ENCODE assay signal across 7 mouse cellular contexts in the genomic region with DNA sequence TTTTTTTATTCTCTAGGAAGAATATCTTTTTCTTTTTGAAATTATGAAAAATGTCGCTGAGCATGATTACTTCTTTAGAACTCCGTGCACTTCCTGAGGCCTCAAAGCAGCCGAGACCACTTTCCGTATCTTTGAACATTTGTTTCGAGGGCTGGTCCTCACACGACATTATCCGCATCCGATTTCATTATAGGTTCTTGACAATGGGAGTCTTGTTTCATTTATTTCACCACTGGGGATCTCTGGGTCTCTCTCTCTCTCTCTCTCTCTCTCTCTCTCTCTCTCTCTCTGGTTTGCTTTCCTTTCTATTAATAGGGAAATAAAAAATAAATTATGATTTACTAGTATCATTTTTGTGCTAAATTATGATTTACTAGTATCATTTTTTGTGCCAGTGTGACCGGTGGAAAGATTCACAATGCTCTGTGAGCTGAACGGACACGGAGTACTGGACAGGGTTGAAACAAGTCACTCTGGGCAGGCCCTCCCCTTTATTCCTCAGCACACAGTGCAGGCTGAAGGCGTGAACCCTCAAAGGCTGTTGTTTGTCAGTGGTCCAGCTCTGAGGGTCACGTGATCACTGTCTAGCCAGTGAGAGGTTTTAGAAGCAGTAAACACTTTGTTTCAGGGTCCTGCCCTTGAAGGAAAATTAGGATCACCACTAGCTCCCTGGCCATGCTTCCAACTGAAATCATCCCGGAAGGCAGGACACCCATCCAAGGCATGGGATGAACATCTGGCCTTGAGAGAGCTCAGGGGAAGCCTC.
A peak's percentile ranks its signal among the peaks of the same experiment; 100 is the strongest.
DNase-seq lines count a peak whose midpoint lies in the region; ATAC-seq and TF ChIP-seq lines count a peak whose summit lies in the region.

No protein-coding gene starts in this region.

- peak; percentile 48; the same call in 1 of the 2 replicates for ATAC-seq in forebrain, postnatal 0 days

- whole genome bisulfite sequencing in forebrain, postnatal 0 days, result 51% methylated on average over 14 of the region's 14 CpGs

- H3K9ac ChIP-seq in forebrain, postnatal 0 days, result no peak overlapping the region

- H3K9me3 ChIP-seq in forebrain, postnatal 0 days (ENCODE audit: low read length), result no peaks in the 10 kb centered on the region

- H3K4me3 ChIP-seq in forebrain, postnatal 0 days (ENCODE audit: low read depth, low read length), result no peak overlapping the region

- H3K36me3 ChIP-seq in forebrain, postnatal 0 days (ENCODE audit: insufficient read depth), result no peaks in the 10 kb centered on the region

- no peak overlapping the region for H3K4me2 ChIP-seq in forebrain, postnatal 0 days (ENCODE audit: low read depth)

- no peak overlapping the region for H3K27ac ChIP-seq in forebrain, postnatal 0 days (ENCODE audit: low read depth, low read length)

- no peaks in the 10 kb centered on the region for H3K4me1 ChIP-seq in forebrain, postnatal 0 days (ENCODE audit: insufficient read depth)

- TF ChIP-seq CTCF in forebrain, postnatal 0 days (IDR thresholded peaks at IDR 0.05; ENCODE audit: low read depth), result no peak

- no peaks in the 10 kb centered on the region for H3K27me3 ChIP-seq in forebrain, postnatal 0 days (ENCODE audit: insufficient read depth, low read length)

- DNase-seq in ovary, adult 18-20 months (ENCODE audit: low spot score), result peak; percentile 45
- DNase-seq in ovary, postnatal 14 days (ENCODE audit: low spot score), result no peak
- no peak for DNase-seq in forebrain, postnatal 0 days
- DNase-seq in kidney, postnatal 25 days, result peak; percentile 18 to 60
- DNase-seq in testis, postnatal 10 days (ENCODE audit: low spot score), result peak; percentile 73
- DNase-seq in cerebellum, adult 9-10 months, result no peak
- no peak for DNase-seq in urinary bladder, postnatal 10 days (ENCODE audit: low spot score)

Comparison
In these comparisons a context has a peak if more than half of its experiments do, and no peak if none do; other contexts are left out.
1. DNase-seq: peak in ovary, adult 18-20 months (single experiment), kidney, postnatal 25 days (2 of 2) and testis, postnatal 10 days (single experiment); none in ovary, postnatal 14 days (single experiment), forebrain, postnatal 0 days (single experiment), cerebellum, adult 9-10 months (single experiment) and urinary bladder, postnatal 10 days (single experiment).